Mouse (Mus musculus): Measurements from ENCODE around the gene Herc3.

DNA sequence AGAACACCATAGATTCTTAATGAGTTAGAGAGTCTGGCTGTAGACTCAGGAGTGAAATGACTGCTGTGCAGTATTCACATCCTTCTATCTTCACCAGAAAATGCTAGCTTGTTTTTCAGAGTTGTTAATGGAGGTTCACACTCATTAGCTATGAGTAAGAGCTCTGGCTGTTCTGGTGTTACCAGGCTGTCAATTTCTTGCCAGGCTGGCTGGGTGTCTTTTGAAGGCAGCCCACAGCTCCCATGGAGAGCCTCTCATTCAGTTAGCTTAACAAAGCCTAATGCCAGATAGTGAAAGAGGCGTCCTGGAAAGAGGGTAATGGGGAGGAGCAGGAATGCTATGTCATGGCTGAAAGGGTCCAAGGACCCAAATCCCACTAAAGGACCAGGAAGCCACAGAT, 6.7 kb downstream of the Herc3 start:
- TF ChIP-seq CTCF (IDR thresholded peaks at IDR 0.05; ENCODE audit: borderline replicate concordance, extremely low read depth, insufficient read depth, insufficient read length) (no peak), POLR2A (IDR thresholded peaks at IDR 0.05; ENCODE audit: borderline replicate concordance, extremely low read depth, insufficient read depth, insufficient read length, poor library complexity, severe bottlenecking) (no peak)

Measured in brain, embryonic 14.5 days (tissue).